Mouse (Mus musculus) R1 (cell line): ENCODE results near the gene Fbxw8.

Experiments
- DNase-seq: peaks from one replicate; pipeline ENCODE4 v3.0.0-alpha.2; 2018; ENCODE audit warnings: low read depth, low spot score

The Fbxw8 gene

DNA sequence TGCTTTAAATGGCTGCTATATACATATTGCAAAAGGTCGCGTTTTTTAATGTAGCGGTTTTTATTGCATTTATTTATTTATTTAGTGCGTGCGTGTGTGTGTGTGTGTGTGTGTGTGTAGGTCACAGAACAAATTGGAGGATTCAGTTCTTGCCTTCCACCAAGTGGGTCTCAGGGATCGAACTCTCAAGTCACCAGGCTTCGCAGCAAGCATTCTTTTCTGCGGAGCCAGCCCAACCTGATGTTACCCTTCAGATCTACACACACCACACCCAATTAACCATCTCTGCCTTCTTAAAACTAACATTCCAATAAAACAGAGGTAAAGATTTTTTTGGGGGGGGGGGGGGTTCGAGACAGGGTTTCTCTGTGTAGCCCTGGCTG is 292 bp upstream of the Fbxw8 start:
- no peak for DNase-seq

DNA sequence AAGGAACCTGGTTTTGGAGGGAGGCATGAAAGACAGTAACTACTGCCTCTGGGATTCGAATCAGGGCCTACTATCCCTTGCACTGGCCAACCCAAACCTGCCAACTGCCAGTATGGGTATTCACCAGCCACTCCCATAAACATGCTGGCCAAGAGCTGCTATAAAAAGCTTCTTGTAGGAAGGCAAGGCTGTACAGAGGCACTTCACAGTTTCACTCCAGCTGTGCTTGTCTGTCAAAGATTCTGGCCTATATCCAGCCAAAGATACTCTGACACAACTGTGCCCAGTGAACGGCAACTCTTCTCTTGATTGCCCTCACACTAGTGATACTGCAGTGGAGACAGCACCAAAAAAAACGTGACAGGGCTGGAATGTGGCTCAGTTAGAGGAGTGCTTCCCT is 5.6 kb downstream of the Fbxw8 start:
- no peak for DNase-seq

DNA sequence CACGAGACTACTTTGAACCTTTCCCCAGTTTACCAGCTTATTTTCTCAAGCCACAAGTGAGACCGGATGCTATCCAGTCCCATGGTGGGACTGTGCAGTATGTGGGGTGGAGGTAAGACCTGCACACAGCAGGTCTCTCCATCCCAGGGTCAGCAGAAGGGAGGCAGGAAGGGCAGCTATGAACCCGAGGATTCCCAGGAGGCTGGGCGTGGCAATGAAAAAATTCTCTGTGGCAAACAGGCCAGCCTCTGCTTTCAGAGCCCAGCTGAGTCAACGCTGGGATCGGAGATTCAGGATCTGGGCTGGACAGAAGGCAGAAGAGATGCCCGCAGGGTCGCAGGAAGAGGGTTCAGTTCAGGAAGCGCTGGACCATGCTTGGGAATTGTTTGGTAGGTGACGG is 8.0 kb downstream of the Fbxw8 start:
- no peak for DNase-seq

DNA sequence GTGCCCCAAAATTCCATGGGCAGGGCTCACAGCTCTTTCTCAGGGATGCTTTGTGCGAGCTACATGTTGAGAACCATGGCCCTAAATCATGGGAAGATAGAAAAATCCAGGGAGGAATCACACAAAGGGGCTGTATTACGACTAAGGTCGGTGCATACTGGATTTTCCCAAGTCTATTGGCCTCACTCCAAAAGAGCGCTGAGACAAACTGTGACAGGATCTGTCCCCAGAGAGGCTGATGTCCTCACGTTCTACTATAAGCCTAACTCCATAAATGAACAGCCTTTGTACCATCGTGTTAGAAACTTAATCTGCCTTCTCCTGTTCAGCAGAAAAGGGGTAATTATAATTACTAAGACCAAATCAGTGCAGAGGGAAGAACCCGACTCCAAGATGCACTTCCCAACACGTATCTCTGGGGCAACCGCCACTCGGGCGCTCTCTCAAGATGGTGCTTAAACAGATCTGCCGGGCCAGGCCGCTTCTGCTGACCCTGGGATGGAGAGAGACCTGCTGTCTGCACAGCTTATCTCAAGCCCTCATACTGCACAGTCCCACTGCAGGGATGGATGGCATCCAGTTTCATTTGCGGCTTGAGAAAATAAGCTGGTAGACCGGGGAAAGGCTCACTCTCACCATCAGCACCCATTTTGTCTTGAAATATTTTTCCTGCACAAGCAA is 9.1 kb downstream of the Fbxw8 start:
- no peak for DNase-seq

DNA sequence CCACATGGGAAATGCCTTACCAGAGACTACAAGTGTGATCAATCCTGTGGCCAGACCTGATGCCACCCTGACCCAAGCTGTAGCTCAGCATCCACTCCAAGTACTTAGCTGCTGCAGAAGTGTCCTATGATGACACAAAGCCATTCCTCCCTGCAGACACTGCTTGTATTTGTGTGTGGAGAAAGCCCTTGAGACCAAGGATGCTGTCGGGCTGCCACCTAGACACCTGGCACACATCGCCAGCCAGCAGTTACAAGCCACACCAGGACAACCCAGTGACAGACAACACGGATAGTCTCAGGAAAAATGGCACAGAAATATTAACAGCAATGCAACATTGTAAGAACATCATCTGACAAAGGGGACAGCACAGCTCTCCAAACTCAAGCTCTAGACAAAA is 9.8 kb downstream of the Fbxw8 start:
- no peak for DNase-seq

DNA sequence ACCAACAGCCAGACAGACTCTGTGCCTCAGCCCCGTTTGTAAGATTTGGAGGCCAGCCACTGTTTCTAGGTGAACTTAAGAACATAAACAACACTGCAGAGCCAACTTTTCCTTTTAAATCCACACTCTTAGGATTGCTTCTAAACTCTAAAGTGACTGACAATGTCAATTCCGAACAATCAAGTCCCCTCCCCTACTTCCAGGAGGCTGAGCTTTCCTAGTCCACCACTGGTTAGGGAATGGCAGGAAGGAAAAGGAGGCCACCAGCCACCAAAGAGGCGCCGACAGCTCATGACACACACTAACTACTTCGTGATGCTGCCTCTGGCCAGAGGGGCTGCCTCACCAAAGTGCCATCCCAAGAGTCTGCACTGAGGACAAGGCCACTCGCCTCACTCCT is 10.5 kb downstream of the Fbxw8 start:
- DNase-seq = no peak

DNA sequence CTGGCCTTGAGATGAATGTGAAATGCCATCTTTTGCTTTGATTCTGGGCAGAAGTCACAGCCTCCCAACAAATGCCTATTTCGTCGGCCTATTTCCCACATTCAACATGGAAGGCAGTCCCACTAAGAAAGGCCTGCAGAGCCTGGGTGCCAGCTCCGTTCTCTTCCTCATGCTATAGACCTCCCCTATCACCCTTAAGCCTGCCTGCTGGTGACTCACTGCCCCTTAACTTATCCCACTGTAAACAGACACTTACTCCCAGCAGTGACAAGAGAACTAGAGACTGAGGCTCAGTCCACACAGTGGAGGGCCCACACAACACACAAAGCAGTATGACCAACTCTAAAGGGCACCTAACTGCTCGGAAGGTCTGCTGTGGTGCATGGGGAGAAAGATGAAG is 10.9 kb downstream of the Fbxw8 start:
- DNase-seq = no peak

DNA sequence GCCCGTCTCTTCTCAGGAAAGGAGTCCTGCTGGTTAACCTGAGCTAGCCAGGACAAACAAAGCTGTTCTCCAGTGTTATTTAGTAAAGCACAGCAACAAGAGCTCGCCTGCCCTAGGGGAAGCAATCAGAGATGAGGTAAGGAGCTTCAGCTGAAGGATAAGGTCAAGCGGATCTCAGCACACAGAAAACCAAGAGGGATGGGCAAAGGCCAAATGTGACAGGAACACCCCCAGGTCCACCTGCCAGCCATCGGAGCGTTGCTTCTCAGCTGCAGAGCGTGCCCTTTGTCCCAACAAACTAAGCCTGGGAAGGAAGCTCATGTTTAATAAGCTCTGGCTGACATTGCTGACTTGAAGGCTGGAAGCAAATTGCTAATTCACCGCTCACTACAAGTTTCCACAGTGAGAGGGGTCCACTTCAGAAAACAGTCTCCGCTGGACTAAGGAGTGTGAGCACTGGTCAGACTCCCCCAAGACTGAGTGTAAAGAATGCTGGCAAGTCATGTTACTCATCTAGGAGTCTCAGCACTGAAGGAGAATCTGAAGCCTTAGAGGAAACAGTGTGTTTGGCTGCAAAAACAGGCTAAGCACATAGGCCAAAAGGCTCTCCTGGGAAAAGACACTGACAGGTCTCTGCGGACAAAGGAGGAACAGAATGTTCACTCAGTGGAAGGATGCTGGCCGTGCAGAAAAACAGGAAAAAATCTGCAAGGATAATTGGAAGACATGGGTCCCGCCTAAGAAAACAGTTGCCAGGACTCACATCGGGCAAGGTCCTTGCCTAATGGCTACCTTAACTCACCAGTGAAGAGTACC is 11.8 kb downstream of the Fbxw8 start:
- no peak for DNase-seq

DNA sequence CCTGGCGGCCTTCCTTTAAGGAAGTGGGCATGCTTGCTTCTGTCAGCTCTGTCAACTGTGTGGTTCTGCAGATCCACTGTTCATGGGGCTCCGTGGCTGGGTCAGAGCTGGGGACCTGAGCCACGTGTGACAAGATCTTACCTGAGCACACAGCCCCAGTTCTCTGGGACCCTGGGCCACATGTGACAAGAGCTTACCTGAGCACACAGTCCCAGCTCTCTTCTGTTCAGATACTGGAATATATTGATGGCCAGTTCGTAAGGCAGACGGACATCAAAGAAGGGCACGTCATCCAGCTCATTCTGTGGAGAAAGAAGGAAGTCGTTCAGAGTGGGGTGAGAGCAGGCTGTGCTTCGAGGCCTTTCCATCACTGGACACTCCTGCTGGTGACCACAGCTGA is 12.8 kb downstream of the Fbxw8 start:
- DNase-seq = no peak

DNA sequence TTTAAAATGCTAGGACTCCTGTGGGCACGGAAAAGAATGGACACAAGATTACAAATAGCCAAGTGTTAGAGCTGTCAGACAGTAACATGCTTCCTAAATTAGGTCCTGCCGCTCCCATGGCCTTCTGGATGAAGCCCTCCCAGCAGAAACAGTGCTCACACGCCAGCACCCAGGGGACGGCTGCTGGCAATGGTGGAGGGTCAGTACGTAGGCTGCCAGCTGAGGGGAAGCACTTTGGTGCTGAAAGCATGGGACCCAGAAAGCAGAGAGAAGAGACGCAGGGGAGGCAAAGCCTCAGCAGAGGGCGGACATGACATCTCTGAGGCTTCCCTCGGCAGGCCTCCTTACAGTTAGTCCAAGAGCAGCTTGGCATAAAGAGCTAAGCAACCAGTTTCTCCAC is 15.6 kb downstream of the Fbxw8 start:
- no peak for DNase-seq

DNA sequence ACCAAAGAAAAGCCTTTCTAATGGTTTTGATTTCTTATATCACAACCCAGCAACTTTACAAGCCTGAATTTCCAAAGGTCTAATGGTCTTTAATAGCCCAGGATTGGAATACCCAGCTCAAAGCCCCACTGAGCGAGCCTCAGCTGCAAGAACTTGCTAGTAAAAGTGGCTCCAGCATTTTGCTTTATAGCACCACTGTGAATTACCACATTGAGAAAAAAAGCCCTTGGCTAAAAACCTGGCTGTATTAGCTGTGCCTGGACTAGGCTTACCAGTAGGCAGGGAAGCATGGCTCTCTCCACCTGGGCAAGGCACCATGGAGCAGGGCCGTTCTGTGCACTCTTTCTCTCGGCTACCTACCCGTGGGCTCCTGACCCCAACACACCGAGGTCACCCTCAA is 18.9 kb downstream of the Fbxw8 start:
- no peak for DNase-seq

DNA sequence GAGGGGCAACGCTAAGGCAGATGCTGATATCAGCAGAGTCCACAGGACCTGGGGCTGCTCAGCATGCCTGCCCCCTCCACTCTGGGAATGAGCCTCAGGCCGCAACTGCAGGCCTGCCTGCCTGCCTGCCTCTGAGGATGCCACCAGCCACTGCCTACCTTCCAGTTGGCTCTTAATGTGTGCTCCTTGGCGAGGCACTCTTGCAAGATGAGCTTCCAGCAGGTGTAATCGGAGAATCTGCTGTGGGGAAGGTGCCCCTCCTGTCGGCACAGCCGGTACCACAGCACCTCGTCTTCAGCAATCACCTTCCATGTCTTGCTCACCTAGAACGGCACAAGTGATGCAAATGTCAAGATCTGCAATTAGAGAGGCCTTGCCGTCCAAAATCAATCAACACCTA is 26.6 kb downstream of the Fbxw8 start:
- DNase-seq = no peak

DNA sequence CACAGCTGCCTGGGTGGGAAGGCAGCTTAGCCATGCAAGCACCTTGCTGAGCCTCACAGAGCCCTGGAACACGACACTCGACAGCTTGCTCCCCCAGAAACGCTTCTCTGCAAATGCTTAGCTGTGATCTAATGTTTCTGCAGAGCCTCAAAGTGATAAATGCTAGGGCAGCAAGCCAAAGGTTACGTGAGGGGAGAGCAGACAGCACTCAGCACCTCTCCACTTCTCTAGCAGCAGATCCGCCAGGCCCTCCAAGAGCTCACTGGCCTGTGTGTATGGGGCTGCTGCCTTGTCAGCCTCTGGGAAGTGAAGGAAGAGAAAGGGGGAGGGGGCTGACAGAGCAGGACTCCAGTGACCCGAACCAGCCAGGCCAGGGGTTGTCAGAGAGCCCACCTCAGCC is 27.1 kb downstream of the Fbxw8 start:
- DNase-seq = no peak

DNA sequence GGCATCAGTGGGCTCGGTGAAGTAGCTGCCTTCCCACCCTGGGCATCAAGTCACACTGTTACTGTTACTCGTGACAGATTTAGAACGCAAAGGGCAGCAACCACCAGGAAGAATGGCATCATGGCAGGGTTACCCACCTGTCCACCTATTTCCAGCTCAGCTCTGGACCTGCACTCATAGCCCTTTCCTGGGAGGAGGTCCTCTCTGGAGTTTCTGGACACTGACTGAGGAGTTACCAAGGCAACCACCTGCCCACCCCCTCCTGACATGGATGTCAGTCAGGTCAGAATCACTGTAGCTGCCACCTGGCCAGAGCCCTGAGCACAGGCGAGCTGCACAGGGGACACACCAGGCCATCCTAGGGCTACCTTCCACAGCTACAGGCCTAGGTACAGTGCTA is 28.6 kb downstream of the Fbxw8 start:
- DNase-seq = no peak

DNA sequence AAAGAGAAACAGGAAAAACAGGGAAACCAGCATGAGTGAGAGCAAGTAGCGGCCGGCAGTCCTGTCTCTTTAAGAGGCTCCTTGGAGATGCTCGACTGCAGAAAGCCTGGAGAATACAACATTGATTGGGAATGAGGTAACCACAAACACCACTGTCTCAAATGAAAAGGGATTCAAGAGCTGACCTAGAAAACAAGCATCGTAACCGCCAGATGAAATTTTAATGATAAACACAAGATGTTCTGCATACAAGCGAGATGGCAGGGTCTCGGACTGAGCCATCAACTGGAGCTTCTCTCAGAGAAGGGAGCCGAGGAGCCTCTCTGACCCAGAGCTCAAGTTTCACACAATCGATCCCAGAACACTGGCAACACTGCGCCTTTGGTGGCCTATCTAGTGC is 32.2 kb downstream of the Fbxw8 start:
- no peak for DNase-seq

DNA sequence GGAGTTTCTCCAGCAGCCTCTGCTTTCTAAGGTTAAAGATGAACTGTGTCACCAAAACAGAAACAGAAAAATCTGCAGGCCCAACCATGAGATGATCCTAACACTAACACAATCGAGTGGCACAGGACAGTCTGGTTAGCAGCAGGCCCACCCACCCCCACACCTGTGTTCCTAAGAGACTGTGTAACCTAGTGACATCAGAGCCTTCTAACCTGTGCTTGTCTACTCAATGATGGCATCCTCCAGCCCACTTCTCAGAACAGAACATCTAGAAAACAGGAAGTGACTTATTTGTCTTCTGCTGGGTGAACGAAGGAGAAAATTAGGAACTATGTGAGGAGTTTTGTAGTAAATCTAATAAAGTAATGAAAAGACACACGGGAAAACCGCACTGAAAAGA is 33.3 kb downstream of the Fbxw8 start:
- DNase-seq = no peak

DNA sequence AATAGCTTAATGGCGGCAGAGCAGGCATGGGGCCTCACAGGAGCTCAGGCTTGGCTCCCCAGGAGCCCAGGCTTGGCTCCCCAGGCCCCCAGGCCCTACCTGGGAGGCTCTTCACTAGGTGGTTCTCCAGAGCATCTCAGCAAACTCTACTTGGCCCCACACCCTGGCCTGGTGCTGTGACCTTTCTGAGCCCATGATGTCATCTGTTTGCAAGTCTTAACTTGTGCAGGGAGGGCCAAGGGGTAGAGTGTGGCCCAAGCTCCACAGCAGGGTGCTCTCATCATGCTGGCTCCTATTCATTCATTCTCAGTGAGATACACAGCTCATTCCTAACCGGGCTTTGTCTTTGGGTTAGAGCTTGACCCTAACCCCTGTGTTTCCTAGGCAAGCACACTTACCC is 34.6 kb downstream of the Fbxw8 start:
- DNase-seq = no peak

DNA sequence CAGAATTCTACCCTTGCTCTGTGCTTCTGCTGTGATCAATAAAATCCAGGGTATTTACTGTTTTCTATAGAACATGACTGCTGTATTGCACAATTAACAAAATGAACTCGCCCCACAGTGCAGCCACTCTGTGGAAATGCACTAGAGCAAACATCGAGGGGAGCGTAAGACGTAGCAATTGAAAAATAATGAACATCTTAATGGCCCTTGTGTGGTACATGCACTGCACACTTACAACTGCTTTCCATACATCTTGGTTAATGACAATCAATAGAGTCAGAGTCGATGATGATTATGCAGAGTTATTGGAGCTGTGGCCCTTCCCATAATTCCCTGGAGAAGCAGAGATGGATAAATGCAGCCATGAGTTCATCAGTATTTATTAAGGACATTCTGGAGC is 36.3 kb downstream of the Fbxw8 start:
- no peak for DNase-seq

DNA sequence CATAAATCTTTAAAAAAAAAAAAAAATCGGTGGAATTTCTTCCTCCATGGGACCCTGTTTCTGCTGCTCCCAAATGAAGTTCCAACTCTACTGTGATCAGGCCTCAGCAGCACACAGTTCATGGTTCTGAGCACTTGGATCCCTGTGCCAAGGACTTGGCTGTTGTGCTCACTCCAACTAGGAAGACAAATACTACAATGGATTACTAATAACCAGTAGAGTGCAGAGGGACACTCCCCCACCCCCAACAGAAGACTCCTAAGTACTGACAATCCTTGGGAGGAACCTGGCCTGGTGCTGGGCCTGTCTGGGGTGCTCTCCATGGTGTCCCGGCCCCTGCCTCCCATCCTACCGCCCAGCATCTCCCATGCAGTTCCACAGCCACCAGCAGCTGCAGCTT is 36.9 kb downstream of the Fbxw8 start:
- no peak for DNase-seq

DNA sequence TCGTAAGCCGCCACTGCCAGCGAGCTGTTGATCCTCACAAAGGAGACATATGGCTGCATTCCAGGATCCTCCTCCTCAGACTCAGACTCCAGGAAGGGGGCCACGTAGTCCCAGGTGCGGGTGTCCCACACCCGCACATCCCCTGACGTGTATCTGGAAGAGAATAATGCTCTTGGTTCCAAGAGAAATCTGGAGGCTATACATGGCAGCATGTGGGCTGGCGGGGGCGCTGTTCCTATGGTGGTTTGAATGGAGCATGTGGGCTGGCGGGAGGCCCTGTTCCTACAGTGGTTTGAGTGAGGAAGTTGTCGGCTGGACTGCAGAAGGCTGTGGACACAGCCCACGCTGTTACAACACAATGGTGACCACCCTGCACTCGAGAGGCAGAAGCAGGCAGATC is 41.6 kb downstream of the Fbxw8 start:
- peak; percentile 33 for DNase-seq

DNA sequence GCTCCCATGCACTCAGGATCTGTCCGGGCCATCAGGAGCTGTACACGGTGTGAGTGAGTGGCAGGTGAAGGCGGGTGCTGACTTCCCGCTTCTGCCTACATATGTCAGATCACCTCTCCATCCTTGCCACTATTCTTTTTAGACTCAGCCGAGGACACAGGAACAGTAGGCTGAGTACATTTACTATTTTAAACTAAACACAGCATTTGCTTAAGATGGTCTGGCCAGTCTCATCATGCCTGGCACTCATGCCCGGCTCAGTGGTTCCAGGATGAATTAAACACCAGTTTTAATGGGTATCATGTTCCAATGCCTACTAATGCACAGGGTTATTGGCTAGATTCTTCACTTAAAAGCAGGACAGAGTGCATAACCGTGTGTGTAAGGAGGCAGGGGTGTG is 42.2 kb downstream of the Fbxw8 start:
- DNase-seq = no peak

DNA sequence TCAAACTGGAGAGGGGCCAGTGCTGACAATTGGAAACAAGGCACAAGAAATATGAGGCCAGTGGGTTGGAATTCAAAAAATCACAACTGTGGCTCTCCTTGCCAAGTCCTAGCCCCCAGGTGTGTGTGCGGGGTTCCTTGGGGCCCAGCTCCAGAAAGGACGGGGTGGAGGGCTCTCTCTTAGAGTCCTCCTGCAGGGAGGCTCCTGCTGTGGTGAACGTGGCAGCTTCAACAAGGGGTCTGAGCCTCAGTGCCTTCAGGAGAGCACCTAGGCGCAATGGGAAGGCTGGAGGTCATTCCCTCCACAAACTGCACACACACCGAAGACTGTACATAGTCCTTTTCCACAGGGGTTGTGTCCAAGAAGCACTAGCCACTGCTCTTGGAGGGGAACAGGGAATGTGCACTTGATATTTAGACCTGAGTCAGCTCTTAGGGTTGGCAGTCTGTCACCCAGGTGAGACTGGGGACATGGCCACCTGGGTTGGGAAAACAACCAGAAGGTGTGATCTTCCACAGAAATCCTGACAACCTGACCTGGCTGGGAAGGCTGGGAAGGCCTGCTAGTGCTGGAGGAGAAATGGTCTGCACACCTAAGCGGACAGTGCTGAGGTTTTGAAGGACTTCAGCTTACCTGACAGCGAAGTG is 46.3 kb downstream of the Fbxw8 start:
- no peak for DNase-seq
